Mouse (Mus musculus): Measurements from ENCODE around the gene Ppp1r17. TPM values are rescaled to one million over a fixed set of nuclear protein-coding genes. Genes with fewer than 3 reads are reported as not detected.

The Ppp1r17 gene
- polyA plus RNA-seq (2021; fragmentation: Nextera tagmentation), result 0.18 and 0.33 TPM in 2 replicates
- long read RNA-seq, experiment 1, partial matches to known transcripts, result 0 of 3 reads
- long read RNA-seq, experiment 1, other reads (novel, unspliced or antisense), result 0 of 3 reads
- long read RNA-seq, experiment 2, result 0 reads

GRCm38 (mm10) chr6:56017291-56017994 lies at the start of gene Ppp1r17:
Gene Ppp1r17 (plus strand): TSS chr6:56017497.

Other genes with a start within 250 kb of the Ppp1r17 start
- 0.58 and 0.77 TPM in 2 replicates for gene Itprid1, start 180.6 kb upstream of the Ppp1r17 start, polyA plus RNA-seq (2021; fragmentation: Nextera tagmentation)